Mouse (Mus musculus): ENCODE data around the gene Igfals. TPM values are rescaled to one million over a fixed set of nuclear protein-coding genes. Genes with fewer than 3 reads are reported as not detected.
A peak's percentile ranks its signal among the peaks of the same experiment; 100 is the strongest.

The Igfals gene
- polyA plus RNA-seq, 1 experiment from 2014 or later: not detected

DNA sequence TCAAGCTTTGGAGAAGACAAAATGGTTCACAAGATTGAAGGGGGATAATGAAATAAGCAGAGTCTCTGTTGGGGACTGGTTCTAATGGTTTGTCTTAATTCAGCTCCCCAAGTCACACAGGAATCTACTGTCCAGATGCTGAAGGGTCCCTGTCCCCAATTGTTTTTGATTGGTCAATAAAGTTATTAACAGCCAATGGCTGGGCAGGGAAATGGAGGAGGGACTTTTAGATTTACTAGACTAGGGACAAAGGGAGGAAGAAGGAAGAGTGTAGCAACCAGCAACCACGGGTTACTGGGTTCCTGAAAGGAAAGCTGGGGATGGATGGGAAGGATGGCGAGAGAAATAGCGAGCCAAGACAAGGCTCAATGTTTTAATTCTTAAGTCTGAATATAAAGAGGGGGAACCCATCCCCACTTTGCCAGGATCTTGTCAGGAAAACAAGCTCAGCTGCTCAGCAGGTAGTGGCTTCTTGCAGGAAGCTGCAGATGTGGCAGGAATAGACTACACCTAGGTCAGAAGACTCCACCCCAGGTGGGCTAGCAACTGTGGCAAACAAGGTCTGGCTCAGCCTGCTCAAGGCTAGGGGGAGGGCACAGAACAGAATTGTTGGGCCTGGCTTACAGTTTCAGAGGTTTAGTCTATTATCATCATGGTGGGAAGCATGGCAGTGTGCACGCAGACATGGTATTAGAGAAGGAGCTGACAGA lies 8.1 kb downstream of the Igfals start:
- Histone ChIP-seq H3K27ac (no peak overlapping the region), H3K4me3 (replicated peaks) (no peak overlapping the region), H3K9ac (replicated peaks) (no peak overlapping the region), H3K4me2 (replicated peaks) (no peak overlapping the region), H3K36me3 (no peaks in the 10 kb centered on the region), H3K27me3 (no peaks in the 10 kb centered on the region), H3K9me3 (no peaks in the 10 kb centered on the region), H3K4me1 (replicated peaks) (no peaks in the 10 kb centered on the region)
- ATAC-seq: no peak
- WGBS: 58% methylated on average over 4 of the region's 4 CpGs

DNA sequence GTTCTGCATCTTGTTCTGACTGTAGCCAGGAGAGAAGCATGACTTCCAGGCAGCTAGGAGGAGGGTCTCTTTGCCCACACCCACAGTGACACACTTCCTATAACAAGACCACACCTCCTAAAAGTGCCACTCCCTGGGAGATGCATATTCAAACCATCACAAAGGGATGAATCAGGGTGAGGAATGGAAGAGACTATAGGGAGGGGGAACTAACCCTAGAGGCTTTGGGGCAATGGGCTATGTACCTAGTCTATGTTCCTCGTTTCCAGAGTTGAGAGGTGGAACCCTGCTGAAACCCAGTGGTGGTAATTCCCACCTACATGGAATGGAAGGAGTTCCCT lies 8.6 kb downstream of the Igfals start:
- H3K27ac ChIP-seq: no peak overlapping the region
- no peaks in the 10 kb centered on the region for H3K36me3 ChIP-seq
- WGBS: 42% methylated on average over 1 of the region's 1 CpGs
- ATAC-seq: no peak
- no peaks in the 10 kb centered on the region for H3K4me1 ChIP-seq (replicated peaks)
- no peaks in the 10 kb centered on the region for H3K27me3 ChIP-seq
- no peaks in the 10 kb centered on the region for H3K9me3 ChIP-seq
- H3K4me3 ChIP-seq (replicated peaks): no peak overlapping the region
- H3K4me2 ChIP-seq (replicated peaks): no peak overlapping the region
- no peak overlapping the region for H3K9ac ChIP-seq (replicated peaks)

DNA sequence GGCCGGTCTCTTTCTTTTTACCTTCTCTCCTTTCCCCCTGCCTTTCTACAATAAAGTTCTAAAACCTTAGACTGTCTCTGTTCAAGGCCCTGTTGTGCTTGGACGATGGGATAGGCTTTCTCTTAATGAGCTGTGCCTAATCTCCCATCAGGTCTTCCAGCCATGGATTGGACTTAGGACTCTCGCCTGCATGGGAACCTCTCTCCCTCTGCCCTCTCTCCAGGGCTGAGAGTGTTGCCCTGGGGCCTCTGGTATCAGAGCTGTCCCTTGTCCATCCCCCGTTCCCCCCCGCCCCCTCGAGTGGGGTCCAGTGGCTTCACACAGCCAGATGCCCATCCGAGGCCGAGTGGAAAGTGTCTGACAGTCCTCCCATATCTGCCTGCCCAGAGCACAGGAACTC lies 9.2 kb downstream of the Igfals start:
- ATAC-seq: no peak
- Histone ChIP-seq H3K4me1 (replicated peaks) (no peaks in the 10 kb centered on the region), H3K27me3 (no peaks in the 10 kb centered on the region), H3K27ac (no peak overlapping the region), H3K4me2 (replicated peaks) (no peak overlapping the region), H3K9me3 (no peaks in the 10 kb centered on the region), H3K4me3 (replicated peaks) (no peak overlapping the region), H3K36me3 (no peaks in the 10 kb centered on the region), H3K9ac (replicated peaks) (no peak overlapping the region)
- WGBS: 73% methylated on average over 8 of the region's 8 CpGs

DNA sequence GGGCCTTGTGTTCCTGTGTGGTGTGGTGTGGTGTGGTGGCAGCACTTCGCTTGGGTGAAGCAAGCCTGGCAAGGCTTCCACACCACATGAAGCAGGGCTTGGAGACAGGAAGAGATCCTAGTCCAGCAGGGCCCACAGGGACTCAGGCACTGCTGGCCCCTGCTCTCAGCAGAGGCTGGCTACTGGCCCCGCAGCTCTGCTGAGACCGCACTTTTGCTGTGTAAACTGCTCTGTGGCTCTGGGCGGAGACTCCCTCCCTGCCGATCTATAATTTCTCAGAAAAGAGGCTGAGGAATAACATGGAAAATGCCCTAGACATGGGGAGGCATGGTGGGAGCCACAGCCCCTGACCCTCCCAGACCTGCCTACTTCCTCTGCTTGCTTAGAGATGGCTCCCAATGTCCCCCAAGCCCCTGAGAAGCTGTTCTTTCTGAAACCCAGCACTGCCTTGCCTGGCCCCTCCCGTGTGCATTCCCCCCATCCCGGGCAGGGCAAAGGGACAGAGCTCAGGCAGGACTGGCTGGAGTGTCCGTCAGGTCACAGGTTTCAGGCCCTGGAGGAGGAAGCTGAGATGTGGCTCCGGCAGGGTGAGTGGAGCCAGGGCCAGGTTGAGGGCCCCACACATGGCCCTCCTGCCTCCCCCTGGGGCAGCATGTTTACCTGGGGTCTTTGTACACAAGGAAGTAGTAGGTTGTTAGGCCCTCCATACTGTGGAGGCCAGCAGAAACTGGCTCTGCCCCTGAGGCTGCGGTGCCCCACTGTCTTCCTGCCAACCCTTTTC lies 11.7 kb downstream of the Igfals start:
- H3K9ac ChIP-seq (replicated peaks): no peak overlapping the region; the same call in 1 of the 2 replicates
- no peak for ATAC-seq
- no peaks in the 10 kb centered on the region for H3K27me3 ChIP-seq
- no peaks in the 10 kb centered on the region for H3K9me3 ChIP-seq
- 76% methylated on average over 10 of the region's 10 CpGs for WGBS
- H3K27ac ChIP-seq: no peak overlapping the region
- no peak overlapping the region for H3K4me2 ChIP-seq (replicated peaks)
- no peak overlapping the region for H3K4me3 ChIP-seq (replicated peaks)
- H3K36me3 ChIP-seq: peaks cover 2% of the 10 kb centered on the region
- H3K4me1 ChIP-seq (replicated peaks): no peaks in the 10 kb centered on the region

DNA sequence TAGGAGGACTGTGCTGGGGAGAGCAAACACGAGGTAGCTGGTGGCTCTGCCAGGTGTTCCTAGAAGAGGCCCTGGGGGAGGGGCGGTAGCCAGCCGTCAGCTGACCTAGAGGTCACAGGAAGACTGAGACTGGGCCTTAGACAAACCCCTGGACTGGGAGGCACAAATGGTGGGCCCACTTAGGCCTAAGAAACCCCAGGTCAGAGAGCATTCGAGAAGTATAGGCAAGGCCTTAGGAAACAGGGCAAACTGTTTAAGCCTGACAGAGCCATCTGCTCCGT lies 12.3 kb downstream of the Igfals start:
- H3K4me1 ChIP-seq (replicated peaks): no peaks in the 10 kb centered on the region
- no peak overlapping the region for H3K4me2 ChIP-seq (replicated peaks)
- peaks cover 7% of the 10 kb centered on the region for H3K36me3 ChIP-seq
- no peak overlapping the region for H3K4me3 ChIP-seq (replicated peaks)
- no peak for ATAC-seq
- H3K27me3 ChIP-seq: no peaks in the 10 kb centered on the region
- no peak overlapping the region for H3K9ac ChIP-seq (replicated peaks)
- H3K27ac ChIP-seq: no peak overlapping the region
- no peaks in the 10 kb centered on the region for H3K9me3 ChIP-seq
- 43% methylated on average over 5 of the region's 5 CpGs for WGBS

DNA sequence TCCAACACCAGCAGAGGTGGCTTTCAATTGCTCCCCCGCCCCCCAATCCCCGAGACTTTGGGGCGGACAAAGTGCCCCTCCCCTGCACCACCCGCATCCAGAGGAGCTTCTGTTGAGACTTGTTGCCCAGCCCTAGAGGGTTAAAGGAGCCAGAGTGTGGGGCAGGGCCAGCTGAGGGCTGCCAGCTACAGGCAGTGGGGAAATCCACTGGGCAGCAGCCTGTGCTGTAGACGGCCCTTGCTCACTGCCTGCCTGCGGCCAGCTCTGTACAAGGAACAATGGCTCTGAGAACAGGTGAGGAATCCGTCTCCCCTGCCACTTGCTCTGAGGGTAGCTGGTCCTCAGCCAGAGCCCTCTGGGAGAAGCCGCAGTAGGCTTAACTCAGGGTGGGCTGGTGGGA lies 12.7 kb downstream of the Igfals start:
- no peak for ATAC-seq
- 76% methylated on average over 8 of the region's 8 CpGs for WGBS
- H3K9ac ChIP-seq (replicated peaks): no peak overlapping the region
- no peaks in the 10 kb centered on the region for H3K9me3 ChIP-seq
- H3K4me2 ChIP-seq (replicated peaks): no peak overlapping the region
- no peak overlapping the region for H3K4me3 ChIP-seq (replicated peaks)
- H3K4me1 ChIP-seq (replicated peaks): no peaks in the 10 kb centered on the region
- no peak overlapping the region for H3K27ac ChIP-seq
- no peaks in the 10 kb centered on the region for H3K27me3 ChIP-seq
- H3K36me3 ChIP-seq: peaks cover 12% of the 10 kb centered on the region

DNA sequence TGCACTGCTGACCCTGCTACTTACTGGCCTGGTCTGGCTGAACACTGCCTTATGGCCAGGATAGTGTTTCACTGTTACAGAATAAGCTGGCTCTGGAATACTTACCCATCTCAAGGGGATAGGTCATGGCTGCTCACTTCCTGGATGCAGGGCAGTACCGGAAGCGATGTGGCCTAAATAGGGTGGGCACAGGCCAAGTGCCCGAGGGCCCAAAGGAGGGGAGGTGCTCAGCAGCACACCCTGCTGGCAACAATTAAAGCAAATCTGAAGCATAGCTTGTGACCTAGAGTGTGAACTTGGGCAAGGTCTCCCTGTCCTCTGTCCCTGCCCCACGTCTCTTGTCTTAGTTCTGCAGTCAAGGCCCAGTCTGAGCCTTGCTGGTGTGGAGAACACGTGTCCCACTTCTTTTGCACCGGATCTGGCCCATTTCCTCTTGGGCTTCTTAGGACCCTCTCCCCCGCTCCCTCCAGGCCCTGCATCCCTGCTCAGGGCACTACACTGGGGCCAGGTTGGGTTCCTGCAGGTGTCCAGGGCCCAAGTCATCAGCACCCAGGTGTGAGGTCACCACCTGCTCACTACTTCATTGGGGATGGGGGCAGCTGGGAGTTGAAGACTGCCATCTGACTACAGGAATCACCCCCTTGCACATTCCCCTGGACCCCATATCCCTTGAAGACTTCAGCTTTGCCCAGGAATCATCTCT lies 16.1 kb downstream of the Igfals start:
- Histone ChIP-seq H3K9ac (replicated peaks) (no peak overlapping the region), H3K27ac (no peak overlapping the region)

DNA sequence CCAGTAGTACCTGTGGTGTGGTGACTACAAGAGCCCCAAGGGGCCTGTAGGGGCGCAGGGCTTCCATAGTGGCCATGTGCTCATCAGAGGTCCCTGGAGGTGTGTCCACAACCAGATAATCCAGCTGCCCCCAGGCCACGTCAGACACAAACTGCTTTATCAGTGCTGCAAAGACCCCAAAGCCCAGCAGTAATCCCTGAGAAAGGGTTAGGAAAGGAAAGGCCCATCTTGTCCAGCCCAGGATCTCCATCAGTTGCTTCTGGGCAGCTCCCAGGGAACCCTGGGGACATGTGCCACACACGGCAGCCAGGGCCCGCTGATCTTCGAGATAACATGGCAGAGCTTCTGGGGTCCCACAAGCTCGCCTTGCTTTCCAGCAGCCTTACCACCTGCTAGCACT lies 18.6 kb downstream of the Igfals start:
- 87% methylated on average over 6 of the region's 6 CpGs for WGBS
- Histone ChIP-seq H3K9ac (replicated peaks) (no peak overlapping the region), H3K4me2 (replicated peaks) (no peak overlapping the region), H3K4me3 (replicated peaks) (no peak overlapping the region; the same call in 1 of the 2 replicates), H3K27ac (no peak overlapping the region), H3K27me3 (no peaks in the 10 kb centered on the region), H3K4me1 (replicated peaks) (peaks cover 32% of the 10 kb centered on the region), H3K9me3 (no peaks in the 10 kb centered on the region), H3K36me3 (peaks cover 31% of the 10 kb centered on the region)
- no peak for ATAC-seq

More for the DNA sequence above, 16.1 kb downstream of the Igfals start:
- Histone ChIP-seq H3K9me3 (no peaks in the 10 kb centered on the region), H3K36me3 (peaks cover 23% of the 10 kb centered on the region), H3K4me2 (replicated peaks) (no peak overlapping the region), H3K27me3 (no peaks in the 10 kb centered on the region), H3K4me3 (replicated peaks) (no peak overlapping the region), H3K4me1 (replicated peaks) (peaks cover 10% of the 10 kb centered on the region)
- no peak for ATAC-seq
- WGBS: 45% methylated on average over 7 of the region's 7 CpGs

DNA sequence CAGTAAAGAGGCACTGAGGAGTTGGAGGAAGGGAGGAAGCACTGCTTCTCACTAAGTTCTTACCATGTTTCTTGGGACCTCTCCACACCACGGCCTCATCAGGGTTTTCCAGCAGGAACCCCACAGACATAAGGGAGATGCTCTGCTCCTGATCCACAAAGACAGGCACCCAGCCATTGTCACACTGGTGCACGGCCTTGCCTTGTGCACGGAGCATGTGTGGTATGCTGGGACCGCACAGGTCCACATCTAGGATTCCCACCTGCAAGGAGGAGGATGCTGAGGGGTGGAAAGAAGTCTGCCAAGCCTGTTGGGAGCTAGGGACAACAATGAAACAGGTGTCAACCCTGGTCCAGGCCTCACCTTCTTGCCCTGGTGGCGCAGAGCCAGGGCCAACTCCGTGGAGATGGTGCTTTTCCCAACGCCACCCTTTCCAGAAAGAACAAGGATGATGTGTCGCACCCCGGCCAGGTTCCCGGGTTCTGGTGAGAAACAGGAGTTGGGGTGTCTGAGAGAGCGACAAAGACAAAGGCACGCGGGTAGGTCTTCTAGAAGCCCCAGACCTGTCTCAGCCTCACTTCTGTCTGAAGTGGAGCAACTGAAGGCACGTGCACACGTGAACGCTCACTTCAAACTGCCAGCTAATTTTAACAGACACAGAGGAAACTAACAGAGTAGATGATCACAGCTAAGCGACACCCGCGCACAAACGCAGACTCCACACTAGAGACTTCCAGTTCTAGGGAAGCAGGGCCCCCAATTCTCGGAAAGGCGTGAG lies 19.7 kb downstream of the Igfals start:
- Histone ChIP-seq H3K36me3 (peaks cover 42% of the 10 kb centered on the region), H3K27ac (no peak overlapping the region), H3K4me2 (replicated peaks) (peak overlapping the region; percentile 90), H3K4me1 (replicated peaks) (peaks cover 32% of the 10 kb centered on the region), H3K4me3 (replicated peaks) (peak overlapping the region; percentile 87), H3K9ac (replicated peaks) (peak overlapping the region; percentile 54), H3K9me3 (no peaks in the 10 kb centered on the region), H3K27me3 (no peaks in the 10 kb centered on the region)
- 26% methylated on average over 22 of the region's 22 CpGs for WGBS
- ATAC-seq: no peak

DNA sequence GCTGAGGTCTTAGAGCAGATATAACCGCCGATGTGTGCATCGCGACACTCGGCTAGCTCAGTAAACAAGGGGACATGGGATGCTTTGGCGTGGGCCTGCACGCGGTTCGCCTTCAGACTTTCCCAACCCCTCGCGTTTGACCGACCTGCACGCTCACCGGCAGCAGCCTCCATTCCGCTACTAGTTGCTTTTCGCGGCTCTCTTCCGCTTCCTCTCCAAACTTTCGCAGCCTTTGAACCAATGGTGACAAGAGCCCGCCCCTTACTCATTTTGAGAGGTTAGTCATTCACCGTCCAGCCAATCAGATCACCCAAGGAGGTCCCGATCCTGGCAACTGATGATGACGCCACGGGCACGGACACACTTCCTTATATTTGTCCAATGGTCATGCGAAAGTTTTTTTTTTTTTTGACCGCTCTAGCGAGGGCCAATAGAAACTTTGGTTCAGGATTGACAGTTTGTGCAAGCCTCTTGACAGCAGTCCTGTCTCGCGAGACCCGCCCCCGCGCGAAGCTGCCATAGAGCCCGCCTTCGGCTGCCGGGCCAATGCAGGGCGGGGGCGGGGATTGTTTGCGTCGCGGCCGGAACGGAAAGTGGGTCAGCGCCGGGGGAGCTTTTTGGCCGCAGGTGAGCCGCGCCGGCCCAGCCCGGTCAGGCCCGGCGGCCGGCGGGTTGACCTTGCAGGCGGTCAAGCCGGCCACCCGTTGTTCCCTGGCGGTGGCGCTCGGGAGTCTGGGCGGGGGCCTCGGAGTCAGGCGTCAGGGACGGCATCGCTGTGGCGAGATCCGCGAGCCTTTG lies 20.5 kb downstream of the Igfals start, which contains the start of the genes Nubp2 and Spsb3:
Nubp2 (minus strand) TSS at position 216 of the 798 bp plus-strand sequence.
Spsb3 (plus strand) TSS at position 510 of the 798 bp plus-strand sequence.
- peak within 1 kb of the TSS; percentile 87 for H3K4me3 ChIP-seq (replicated peaks)
- H3K9ac ChIP-seq (replicated peaks): peak within 1 kb of the TSS; percentile 92
- H3K4me2 ChIP-seq (replicated peaks): peak within 1 kb of the TSS; percentile 92
- H3K9me3 ChIP-seq: no peaks in the 10 kb centered on the region
- ATAC-seq: peak; percentile 97
- WGBS: under 1% methylated on average over 69 of the region's 69 CpGs
- H3K36me3 ChIP-seq: peaks cover 50% of the 10 kb centered on the region
- H3K27me3 ChIP-seq: no peaks in the 10 kb centered on the region
- peaks cover 32% of the 10 kb centered on the region for H3K4me1 ChIP-seq (replicated peaks)
- H3K27ac ChIP-seq: peak within 1 kb of the TSS; percentile 81

DNA sequence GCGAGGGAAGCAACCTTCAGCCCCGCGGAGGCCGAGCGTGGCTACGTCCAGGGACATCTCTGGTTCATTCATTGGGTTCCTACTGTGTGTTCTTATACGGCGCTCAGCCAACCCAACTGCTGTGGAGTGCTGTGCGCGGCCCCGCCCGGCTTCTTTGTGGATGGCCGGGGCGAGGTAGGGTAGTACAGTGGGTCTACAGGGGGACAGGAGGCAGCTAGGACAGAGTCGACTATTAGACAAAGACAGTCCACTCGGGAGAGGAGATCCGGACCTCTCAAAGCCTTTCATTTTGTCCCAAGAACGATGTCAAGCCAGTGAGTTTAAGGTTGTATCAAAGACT lies 21.1 kb downstream of the Igfals start:
- Histone ChIP-seq H3K9me3 (no peaks in the 10 kb centered on the region), H3K4me3 (replicated peaks) (peak overlapping the region; percentile 87), H3K9ac (replicated peaks) (peak overlapping the region; percentile 92), H3K4me2 (replicated peaks) (peak overlapping the region; percentile 92), H3K27me3 (no peaks in the 10 kb centered on the region), H3K36me3 (peaks cover 56% of the 10 kb centered on the region), H3K4me1 (replicated peaks) (peaks cover 32% of the 10 kb centered on the region), H3K27ac (peak overlapping the region; percentile 81)
- WGBS: under 1% methylated on average over 18 of the region's 18 CpGs
- ATAC-seq: peak; percentile 51
